Comparison of ENCODE assay signal across 16 mouse cellular contexts in the genomic region with DNA sequence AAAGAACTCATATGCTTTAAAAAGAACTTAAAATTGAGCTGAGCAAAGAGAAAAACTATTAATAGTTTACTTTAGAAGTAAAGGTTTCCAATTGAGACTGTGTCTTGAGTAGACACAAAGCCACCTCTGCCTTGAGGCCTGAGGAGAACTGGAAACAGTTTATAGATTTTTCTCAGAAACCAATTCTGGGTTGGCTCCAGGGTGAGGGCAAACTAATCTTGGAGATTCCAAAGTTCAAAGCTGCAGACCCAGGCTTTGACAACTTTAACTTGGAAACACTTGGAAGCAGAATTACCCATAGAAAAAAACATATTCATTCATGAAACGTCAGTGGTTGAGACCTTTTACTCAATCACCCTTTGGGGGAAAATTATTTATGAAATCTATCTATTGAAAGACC. TPM values are rescaled to one million over a fixed set of nuclear protein-coding genes. Genes with fewer than 3 reads are reported as not detected.
A peak's percentile ranks its signal among the peaks of the same experiment; 100 is the strongest.
DNase-seq lines count a peak whose midpoint lies in the region; TF ChIP-seq lines count a peak whose summit lies in the region.
"Had no signal": no experiment of that assay in that cellular context is flagged by ENCODE, and none has a peak within 500 bp of the region (broad histone marks: within the 10 kb centered on the region; RNA-seq: fewer than 3 reads in every experiment).

No protein-coding gene starts in this region.

- WGBS in kidney, adult 2 months, result 60% methylated on average over 1 of the region's 1 CpGs
- WGBS in liver, adult 2 months, result 34% methylated on average over 1 of the region's 1 CpGs

- H3K27me3 ChIP-seq in kidney, adult 2 months (replicated peaks; ENCODE audit: control insufficient read depth, insufficient read depth, low read length), result no peaks in the 10 kb centered on the region
- no peaks in the 10 kb centered on the region for H3K27me3 ChIP-seq in liver, adult 2 months (ENCODE audit: control insufficient read depth, insufficient read depth, low read length)
- H3K27me3 ChIP-seq: Patski had no signal

- TF ChIP-seq POLR2A in kidney, adult 2 months (IDR thresholded peaks at IDR 0.05; ENCODE audit: low read depth, low read length), result no peak
- TF ChIP-seq POLR2A in liver, adult 2 months (IDR thresholded peaks at IDR 0.05; ENCODE audit: extremely low read depth, insufficient read depth, low read length), result no peak

- TF ChIP-seq CTCF in kidney, adult 2 months (conservative IDR thresholded peaks at IDR 0.05; ENCODE audit: insufficient read depth, insufficient read length, low read depth, low read length), result no peak
- no peak for TF ChIP-seq CTCF in liver, adult 2 months (IDR thresholded peaks at IDR 0.05; ENCODE audit: low read depth, low read length)

- H3K4me1 ChIP-seq in kidney, adult 2 months (ENCODE audit: control insufficient read depth, insufficient read depth, low read length), result no peaks in the 10 kb centered on the region
- H3K4me1 ChIP-seq in liver, adult 2 months (ENCODE audit: control insufficient read depth, insufficient read depth, low read length), result no peaks in the 10 kb centered on the region; the same call in 1 of the 2 replicates

- no peak overlapping the region for H3K27ac ChIP-seq in kidney, adult 2 months (ENCODE audit: insufficient read depth, low read depth, low read length)
- no peak overlapping the region for H3K27ac ChIP-seq in liver, adult 2 months (replicated peaks; ENCODE audit: insufficient read depth, low read depth, low read length)

- H3K4me3 ChIP-seq in kidney, adult 2 months (ENCODE audit: insufficient read depth, low read depth, low read length), result no peak overlapping the region
- no peak overlapping the region for H3K4me3 ChIP-seq in liver, adult 2 months (ENCODE audit: insufficient read depth, low read depth, low read length)

- H3K36me3 ChIP-seq in kidney, adult 2 months (ENCODE audit: control insufficient read depth, insufficient read depth, low read length), result no peaks in the 10 kb centered on the region
- H3K36me3 ChIP-seq in liver, adult 2 months (ENCODE audit: control insufficient read depth, insufficient read depth, low read length), result no peaks in the 10 kb centered on the region
- H3K36me3 ChIP-seq: G1E had no signal

- H3K9ac ChIP-seq in liver, adult 2 months (ENCODE audit: low read depth, low read length), result no peak overlapping the region

- H3K79me2 ChIP-seq in liver, adult 2 months (ENCODE audit: control insufficient read depth, insufficient read depth, low read length), result no peaks in the 10 kb centered on the region

- peak; percentile 52 for DNase-seq in kidney, adult 2 months
- DNase-seq in kidney, postnatal 4 days, result no peak
- DNase-seq in liver, adult 2 months (ENCODE audit: extremely low read depth, low read depth, low spot score), result peak; percentile 61
- DNase-seq in liver, result no peak
- DNase-seq: adrenal gland, adult 2 months; adrenal gland, adult 8-10 months; adrenal gland, postnatal 10 days; adrenal gland, postnatal 14 days; adrenal gland, postnatal 25 days; adrenal gland, postnatal 36 days; B cell, adult 2 months; cerebellum, adult 11 months; cerebellum, adult 11-12 months; cerebellum, adult 18-20 months had no signal

RNA-seq across cellular contexts. Expression of gene Nfkb1, which starts 43.4 kb away (rescaled TPM):
- 43.1 and 46.0 TPM in 2 replicates for polyA plus RNA-seq in kidney, adult 2 months (2012; rRNA removed)
- 19.5 and 24.8 TPM in 2 replicates for total RNA-seq in liver, adult 2 months (2014; rRNA removed)
- polyA plus RNA-seq in liver, adult 2 months (2012; rRNA removed), result 21.2 and 24.5 TPM in 2 replicates

Comparison
In these comparisons a context has a peak if more than half of its experiments do, and no peak if none do; other contexts are left out.
1. DNase-seq: peak in kidney, adult 2 months (single experiment) and liver, adult 2 months (single experiment); none in kidney, postnatal 4 days (0 of 2) and liver (single experiment).